Mouse (Mus musculus) olfactory bulb, adult 2 months (tissue): ENCODE results near the gene Wdr38.

Experiments used
- CTCF ChIP-seq: fragments of 200-500 bp; IDR thresholded peaks from 2 replicates; pipeline ENCODE4 v1.5.1; 2012; ENCODE audit warnings: low read depth, mild to moderate bottlenecking, low read length, moderate library complexity; ENCODE audit not compliant: insufficient read depth
- POLR2A ChIP-seq: fragments of 200-500 bp; IDR thresholded peaks from 2 replicates; pipeline ENCODE4 v1.6.1; 2012; ENCODE audit warnings: mild to moderate bottlenecking, low read depth, low read length, moderate library complexity; ENCODE audit not compliant: insufficient read depth

GRCm38 (mm10) chr2:38950281-38950719, 47.0 kb upstream of the Wdr38 start:
- no peak for TF ChIP-seq CTCF
- TF ChIP-seq POLR2A = no peak
